Mouse (Mus musculus): ENCODE results near the gene Slc1a1.

DNA sequence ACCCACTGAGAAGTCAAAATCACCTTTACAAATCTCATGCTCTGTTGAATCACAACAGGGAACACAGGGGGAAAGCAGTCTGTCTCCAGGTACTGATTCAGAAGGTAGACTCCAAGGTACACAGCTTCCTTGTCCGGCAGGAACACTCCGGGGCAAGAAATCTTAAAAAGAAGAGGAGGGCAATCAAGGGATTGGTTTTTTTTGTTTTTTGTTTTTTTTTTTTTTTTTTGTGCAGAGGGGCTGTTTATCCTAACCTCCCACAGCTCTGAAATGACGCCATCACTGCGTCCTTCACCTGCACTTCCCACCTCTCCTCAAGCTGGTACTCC, 128.6 kb downstream of the Slc1a1 start:
- TF ChIP-seq POLR2A (IDR thresholded peaks at IDR 0.05; ENCODE audit: control insufficient read depth, low read depth, low read length) (no peak), CTCF (IDR thresholded peaks at IDR 0.05; ENCODE audit: control insufficient read depth, insufficient read depth, insufficient replicate concordance, low read depth, low read length) (0 out of 2 replicates have a peak, but pooled peaks have one; percentile 35)

Data from testis, adult 2 months (tissue).